Mouse (Mus musculus) CD4-positive helper T cell, adult 2 months (primary cell): ENCODE results near the gene Cfap61.

Source experiments
- DNase-seq: peaks from one replicate; pipeline ENCODE4 v3.0.0-alpha.2; 2012; ENCODE audit warnings: low read depth, missing footprints, low spot score

Gene Cfap61

DNA sequence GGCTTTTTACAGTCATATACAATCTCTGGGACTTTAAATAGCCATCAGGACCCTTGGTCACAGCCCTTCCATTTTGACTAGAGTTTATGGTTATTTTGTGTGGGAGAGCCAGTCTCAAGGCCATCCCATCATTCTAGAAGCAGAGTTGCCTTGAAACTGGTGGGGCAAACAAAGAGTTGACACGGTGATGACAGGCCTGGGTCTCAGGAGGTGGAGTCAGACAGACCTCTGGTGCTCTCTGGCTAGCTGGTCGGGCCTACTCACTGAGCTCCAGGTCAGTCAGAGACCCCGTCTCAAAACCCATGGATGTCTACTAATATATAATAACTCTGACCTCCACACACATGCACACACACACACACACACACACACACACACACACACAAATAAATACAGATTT is 206.1 kb downstream of the Cfap61 start:
- no peak for DNase-seq

DNA sequence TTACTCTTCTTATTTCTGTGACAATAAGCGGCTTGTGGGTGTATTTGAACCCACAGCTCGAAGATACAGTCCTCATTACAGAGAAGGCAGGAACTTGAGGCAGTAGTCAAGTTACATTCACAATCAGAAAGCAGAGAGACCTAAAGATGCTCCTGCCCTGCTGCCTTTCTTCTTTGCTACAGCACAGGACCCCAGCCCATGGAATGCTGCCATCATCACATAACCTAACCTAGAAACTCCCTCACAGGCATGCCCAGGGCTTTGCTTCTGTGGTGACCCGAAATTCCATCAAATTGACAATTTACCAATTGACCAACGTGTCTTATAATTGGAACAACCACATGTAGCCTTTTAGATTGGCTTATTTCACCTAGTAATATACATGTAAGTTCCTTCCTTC is 212.7 kb downstream of the Cfap61 start:
- no peak for DNase-seq

DNA sequence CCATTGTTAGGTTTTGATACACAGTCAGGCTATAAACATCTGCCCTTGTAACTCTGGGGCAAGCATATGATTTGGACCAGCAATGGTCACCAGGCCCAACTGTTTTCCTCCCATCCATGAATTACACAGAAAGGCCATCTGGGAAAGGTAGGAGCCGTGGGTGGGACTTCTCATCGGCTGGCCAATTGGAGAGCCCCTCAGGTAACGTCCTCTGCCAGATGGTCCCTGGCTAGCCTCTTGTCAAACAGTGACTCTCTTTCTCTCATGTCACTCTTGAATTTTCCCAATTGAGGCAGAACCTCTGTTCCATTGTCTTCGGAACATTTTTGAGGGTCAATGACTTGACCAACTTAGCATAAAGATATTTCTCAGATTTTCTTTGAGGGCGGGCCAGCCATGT is 213.2 kb downstream of the Cfap61 start:
- no peak for DNase-seq

DNA sequence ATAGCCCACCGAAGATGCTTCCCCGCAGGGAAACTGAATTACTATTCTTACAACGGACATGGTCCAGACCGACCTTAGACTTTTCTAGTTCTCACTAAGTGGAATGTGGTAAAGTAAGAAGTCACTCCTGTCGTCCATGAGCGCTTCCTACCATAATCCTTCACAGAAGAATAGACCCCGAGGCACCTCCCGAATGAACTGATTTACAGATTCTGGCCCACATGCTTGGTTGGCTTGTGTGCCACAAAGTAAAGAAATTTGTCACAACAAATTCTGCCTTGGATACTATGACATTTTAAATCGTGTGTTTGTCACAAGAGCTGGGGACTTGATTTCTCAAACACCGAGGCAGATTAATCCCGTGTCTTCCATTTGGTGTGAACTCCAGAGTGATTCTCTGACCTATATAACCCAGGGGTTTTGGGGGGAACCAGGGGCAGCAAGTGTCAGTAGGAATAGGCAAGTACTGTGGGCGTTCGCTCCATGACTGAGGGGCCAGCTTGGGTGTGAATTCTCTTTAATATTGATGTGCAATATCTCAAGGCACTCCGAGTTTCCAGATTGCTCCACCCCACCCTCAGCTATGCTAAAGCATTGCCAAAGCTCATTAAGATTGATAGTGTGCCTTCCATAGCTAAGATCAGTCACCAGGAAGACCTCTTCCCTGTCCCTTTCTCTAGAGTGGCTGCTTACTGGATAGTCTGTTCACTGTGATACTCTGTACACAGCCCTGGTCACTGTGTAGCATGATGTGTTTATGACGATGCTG is 214.8 kb downstream of the Cfap61 start:
- no peak for DNase-seq

DNA sequence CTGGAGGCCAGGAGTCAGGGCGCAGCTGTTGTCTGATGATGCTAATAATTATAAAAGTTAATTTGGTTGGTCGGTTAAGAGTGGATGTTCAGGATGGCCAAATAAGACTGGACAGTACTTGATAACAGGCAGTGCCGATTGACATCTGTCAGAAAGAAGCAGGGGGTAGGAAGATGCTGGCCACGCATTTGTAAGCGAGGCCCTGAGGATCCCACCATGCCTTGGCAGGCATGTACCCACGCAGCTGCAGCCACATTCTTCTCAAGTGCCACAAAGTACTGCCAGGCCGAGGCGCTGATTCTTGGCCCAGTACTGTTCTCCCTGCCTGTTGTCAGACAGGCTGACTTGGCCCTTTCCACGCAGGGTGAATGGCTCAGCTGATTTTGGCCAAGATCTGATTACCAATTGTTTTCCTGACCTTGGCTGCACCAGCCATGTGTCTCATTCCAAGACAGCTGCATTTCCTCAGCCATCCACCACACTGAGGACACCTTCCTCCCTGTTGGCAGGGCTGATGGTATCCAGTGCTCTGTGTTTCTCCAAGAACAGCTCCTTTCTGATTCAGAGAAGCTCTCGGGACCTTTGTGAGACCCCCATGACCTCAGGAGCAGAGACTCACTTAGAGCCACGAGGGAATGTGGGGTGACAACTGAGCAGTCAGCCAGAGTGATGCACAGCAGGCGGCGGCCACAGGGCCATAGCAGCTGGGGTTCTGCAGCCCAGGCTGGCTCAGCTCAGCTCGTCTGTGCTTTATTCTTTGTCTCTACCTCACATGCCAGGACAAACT is 233.6 kb downstream of the Cfap61 start:
- DNase-seq: no peak

DNA sequence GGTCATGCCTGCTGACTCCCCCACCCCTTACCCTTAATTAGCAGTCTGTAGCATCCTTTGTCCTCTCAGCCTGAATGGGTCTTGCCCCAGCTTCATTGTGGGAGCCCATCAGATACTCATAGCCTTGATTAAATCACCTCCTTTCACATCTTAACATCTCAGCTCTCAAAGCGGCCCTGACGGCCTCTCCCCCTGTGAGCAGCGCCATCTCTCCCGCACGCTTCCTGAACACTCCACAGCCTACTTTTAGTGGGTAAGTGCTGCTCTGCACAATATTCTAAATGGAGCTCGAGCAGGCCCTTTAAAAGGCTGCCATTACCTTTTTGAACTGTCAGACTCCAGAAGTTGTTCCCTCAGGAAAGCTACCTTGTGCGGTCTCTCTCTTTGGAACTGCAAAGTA is 234.9 kb downstream of the Cfap61 start:
- DNase-seq: no peak

DNA sequence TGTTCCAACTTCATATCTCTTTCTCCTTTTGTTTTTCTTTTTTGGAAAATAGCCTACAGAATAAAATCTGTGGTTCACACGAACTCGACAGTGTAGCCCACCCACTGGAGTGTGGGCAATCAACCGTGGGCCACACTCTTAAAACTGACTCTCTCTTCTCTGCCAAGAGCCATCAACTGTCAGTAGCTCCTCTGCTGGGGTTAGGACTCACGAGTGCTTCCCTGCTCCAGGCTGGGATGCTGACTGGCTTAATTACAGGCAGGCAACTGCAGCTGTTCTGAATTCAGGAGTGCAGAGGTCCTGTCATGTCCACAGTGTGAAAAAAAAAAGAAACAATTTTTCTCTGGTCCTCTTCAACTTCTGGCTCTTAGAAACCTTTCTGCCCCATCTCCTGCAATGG is 237.5 kb downstream of the Cfap61 start:
- no peak for DNase-seq

DNA sequence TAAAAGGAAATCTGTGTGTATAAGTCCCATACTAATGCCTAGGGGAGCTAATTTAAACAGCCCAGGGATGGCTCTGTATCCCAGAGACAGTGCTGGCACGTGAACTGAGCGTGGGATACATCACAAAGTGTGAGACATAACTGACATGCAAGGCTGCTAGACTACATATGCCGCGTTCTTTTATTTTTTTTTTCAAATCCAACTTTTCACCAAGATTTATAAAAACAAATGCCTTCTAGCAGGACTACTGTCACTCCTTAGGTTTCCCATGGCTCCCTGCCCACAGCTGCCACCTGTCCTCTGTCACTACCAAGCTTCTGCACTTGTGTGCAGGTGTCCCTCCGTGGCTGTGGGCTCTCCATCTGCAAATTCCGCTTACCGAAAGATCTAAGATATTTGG is 239.6 kb downstream of the Cfap61 start:
- no peak for DNase-seq

DNA sequence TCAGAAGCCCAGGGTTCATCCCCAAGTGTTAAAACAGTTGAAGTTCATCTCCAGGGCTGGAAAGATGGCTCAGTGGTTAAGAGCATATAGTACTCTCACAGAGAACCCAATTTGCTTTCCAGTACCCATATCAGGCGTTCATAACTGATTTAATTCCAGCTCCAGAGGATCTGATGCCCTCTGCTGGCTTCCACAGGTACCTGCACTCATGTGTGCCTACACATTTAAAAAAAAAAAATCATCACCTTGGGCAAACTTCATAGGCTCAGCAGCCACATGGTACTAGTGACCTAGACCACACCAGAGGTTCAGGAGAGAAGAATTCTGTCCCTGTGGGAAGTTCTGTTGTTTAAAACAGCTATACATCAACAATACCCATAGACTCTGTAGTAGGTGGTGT is 244.1 kb downstream of the Cfap61 start:
- no peak for DNase-seq

DNA sequence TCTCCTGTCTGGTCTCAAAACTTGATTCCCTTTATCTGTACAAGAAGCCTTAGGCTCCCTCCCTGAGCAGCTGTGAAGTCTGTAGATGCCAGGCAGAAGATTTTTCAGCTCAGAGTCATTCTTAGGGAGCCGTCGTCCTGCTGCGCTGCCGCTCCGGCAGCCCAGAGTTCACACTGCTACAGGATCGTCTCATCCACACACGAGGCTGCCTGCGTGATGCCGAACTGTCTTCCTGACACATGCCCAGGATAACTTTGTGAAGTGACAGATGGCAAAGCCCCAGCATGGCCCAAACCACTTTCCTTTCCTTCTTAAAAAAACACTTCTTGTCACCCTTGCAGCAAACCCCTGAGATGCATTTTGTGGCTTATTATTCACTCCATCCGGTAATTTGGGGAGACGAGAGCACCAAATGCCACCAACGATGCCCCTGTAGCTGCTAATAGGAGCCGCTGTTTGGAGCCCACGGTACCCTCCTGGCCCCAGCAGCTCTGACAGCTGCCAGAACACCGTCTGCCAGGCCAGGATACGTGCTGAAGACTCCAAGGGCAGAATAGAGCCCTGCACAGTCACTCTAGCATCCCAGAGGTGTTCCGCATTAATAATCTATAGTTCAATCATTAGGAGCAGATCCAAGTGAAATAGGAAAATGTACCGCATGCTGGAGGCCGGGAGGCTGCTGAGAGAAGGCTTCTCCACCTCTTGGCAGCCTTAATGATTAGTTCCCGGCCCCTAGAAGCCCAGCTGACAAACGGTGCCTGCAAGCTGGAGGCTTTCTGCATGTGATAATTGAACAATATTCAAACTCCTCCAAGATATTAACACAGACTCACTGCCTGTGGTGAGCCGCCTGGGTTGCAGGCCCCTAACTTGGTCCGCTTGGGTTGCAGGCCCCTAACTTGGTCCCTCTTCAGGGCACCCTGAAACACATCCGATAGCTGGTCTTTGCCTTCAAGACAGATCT is 249.5 kb downstream of the Cfap61 start:
- DNase-seq: no peak

DNA sequence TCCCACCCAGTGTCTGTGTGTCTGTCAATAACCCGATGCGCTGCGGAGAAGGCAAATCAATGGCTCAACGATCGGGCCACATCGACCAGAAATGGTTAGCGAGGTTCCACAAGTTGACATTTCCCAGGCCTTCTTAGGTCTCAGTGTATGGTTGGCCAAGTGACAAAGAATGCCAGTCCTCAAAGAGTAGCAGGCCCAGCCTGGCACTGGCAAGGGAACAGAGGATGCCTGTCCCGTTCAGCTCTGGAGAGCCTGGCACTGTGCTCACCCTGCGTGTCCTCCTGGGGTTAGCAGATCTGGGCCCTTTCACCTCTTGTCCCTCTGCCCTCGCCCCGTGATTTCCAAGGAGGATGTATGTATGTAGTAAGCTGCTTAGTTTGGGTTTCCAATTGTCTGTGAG is 261.5 kb downstream of the Cfap61 start:
- DNase-seq: no peak

DNA sequence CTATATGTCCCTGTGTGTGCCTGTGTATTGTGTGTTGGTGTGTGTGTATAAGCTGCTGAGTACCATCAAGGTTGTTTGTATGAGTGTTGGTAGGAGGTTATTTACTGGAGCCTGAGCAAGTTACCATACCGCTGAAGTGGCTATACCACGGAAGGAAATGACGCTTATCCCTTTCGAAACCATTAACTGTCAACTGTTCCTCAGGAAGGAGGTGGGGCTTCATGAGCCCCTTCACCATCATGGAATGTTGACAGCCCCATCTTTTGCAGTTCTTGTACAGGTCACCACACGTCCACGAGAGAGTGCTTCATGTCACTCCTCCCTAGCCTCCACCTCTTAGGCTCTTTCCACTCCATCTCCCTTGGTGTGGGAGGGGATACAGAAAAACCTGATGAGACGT is 263.4 kb downstream of the Cfap61 start:
- DNase-seq: peak; percentile 73

DNA sequence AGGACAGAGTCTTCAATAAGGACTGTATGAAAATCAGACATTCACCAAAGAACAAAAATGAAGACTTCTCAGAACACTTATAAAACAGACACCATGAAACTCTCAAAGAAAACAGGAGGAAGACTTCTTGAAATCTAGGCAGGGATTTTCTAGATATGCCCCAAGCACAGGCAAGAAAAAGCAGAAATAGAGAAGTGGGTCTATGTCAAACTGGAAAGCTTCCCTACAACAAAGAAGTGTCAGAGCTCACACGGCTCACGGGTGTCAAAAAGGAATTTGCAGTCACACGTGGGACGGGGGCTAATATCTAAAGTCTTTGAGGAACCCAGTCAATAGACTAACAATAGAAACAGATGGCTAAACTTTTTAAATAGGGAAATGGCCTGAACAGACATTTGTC is 276.4 kb downstream of the Cfap61 start:
- no peak for DNase-seq

DNA sequence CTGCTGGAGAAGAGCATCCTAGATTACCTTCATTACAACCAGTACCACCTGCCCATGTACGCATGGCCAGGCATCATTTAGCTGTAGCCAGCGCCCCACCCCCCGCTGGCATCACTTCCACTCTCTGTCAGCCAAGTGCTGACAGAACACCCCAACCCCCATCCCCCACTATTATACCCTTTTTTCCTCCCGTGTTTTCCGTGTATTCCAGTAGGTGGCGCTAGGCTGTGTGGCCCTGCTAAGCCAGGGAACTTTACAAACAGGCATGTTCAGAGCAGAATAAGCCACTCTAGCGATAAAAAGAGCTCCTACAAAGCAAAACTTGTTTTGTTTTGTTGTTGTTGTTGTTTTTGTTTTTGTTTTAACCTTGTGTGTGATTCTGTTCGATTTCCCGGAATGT is 280.1 kb downstream of the Cfap61 start:
- DNase-seq: peak; percentile 61

DNA sequence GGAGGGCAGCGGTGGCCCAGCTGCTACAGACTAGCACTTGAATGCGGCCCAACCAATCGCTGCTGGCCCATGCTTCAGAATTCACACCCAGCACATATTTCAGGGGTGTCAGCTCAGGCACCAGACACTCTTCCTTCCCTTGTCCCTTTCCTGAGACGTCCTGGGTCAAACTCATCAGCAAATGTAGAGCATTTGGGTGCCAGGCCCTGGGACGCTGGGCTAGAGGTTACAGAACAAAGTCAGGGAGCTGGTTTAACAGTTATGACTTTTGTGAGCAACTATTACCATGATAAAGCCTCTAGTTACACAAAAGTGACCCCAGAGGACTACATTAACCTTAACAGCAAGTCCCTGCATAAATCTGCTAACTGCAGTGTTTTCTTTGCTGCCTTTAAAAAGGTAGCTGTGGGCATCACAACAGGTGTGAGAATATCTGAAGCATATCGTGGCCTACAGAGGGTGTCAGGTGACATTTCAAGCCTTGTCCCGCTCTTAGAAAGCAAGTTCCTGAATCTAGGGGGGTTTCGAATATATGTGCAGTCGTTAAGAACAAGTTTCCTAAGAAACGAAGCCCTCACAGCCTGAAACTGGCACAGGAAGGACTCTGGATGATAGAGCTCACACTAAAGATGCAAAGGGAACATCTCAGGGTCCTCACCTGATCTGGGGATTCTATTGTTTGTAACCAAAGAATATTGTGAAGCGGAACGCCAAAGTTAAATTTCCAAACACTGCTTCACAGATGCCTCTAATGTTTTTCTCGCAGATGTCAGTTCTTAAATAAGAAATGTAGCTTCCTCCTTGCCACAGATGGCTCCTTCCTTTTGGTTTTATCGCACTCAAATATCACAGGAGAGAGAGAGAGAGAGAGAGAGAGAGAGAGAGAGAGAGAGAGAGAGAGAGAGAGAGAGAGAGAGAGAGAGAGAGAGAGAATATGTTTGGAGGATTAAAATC is 281.8 kb downstream of the Cfap61 start:
- DNase-seq: no peak

DNA sequence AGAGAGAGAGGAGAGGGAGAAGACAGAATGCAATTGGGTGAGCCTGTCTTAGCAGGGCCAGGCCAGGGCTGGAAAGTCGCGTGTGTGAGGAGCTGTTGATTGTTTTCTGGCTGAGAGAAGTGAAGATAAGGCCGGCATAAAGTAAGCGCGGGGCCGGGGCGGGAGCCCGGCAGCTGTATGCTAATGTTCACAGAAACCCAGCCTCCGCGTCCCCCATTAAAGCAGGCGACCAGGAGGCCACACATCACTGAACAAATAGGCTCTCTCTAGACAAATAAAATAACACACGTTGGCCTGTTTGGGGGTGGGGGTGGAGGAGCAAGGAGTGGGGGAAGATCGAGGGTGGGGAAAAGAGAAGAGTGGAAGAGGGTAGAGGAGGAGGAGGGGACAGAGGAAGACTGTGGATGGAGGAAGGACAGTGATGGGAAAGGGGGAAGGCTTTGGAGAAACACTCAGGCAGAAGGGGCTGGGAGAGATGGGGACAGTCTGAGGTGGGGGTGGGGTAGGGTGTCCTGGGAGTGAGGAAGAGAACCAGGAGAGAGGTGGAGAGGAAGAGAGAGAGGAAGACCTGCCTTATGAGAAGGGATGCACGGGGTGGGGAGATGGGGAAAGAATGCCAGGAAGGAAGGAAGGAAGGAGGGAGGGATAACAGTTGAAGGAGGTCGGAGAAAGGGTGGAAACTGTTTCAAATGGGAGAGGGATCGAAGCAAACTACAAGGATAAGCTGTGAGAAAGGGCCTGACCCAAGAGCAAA is 282.8 kb downstream of the Cfap61 start:
- no peak for DNase-seq

DNA sequence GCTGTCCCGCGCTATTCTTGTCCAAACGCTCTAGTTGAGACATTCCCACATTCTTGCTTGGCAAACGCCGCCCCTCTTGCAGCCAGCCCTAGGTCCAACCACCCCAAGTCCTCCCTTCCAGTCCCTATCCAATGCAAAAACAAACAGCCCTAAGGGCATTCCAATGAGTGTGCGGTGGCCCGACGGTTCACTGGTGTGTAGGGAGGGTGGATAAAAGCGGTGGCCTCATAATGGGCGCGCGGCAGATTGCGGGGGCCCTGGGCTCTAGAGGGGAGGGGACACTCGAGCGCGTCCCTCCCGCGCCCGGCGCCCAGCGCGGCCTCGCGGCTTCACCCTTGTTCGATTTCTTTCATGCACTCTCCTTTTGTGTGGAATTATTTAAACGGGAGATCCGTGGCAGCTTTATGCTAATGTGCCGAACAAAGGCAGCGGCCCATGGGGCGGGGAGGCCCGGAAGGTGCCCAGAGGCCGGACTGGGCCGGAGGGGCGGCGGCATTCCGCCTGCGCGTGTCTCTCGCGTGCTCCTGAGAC is 283.6 kb downstream of the Cfap61 start:
- DNase-seq: no peak

DNA sequence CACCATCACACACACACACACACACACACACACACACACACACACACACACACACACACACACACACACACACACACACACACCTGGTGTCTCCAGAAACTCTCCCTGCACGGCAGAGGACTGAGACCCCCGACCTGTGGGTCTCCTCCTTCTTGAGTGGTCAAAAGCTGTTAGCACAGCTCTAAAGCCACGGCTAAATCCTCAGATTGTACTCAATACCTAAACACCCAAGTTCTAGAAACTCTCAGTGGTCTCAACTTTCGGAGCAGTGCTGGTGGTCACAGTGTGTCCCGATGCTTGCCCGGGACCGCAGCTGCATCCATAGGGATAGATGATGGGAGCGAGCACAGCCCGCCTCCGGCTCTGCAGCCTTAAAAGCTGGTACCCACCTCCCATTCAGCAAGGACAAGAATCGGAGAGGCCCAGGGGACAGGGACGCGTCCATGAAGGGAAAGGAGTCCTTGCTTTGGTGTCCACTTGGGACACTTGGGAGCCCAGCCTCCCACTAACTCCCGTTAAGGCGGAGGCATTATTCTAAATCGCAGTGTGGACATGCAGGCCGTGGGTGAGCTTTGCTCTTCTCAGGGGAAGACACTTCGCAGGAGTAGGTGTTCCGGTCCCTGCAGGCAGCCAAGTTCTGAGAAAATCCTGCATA is 284.4 kb downstream of the Cfap61 start:
- DNase-seq: no peak

DNA sequence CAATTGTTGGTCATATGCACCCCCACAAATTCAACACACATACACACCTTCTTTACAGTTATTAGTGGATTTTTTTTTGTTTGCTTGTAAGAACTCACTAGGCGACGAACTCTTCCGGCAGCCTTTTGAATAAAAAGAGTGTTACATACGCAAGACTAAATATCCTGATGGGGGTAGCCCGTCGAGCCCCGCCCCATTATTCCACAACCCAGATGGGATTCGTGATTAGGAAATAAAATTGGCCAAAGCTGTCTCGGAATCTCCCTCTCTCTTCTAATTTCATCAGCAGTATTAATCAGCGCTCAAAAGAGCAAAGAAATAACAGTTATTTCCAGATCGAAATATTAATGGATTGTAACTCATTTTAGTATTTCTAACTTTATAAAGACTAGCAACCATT is 285.2 kb downstream of the Cfap61 start:
- no peak for DNase-seq
